Mouse (Mus musculus) regulatory T cell (primary cell): ENCODE results near the gene Ccnd3.

Experiments
- in situ Hi-C: fragments of 300-600 bp; cut with MboI, MseI; formaldehyde crosslinking; loops from one replicate; pipeline ENCODE4 v1.15.1; 2025; ENCODE audit warnings: high pct_unique_total_duplicates

The Ccnd3 gene

DNA sequence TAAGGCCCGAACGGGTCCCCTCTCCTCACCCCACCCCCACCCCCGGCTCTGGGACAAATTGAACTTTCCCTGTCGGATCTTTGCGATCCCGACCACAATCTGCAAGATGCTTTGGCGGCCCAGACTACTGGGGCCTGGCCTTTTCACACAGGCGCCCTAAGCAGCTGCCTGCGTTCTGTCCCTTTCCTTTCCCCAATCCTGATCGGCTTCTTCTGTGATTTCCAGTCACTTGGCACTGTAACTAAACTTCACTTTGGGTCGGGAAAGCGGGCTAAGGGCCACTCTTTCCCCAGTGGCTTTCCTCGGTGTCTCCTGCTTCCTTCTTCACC lies 89.0 kb downstream of the Ccnd3 start:
- in situ Hi-C loops: loop anchor here (10.0 kb wide), 1 partner anchor 701 kb away; the partner anchor contains the start of gene Treml2

DNA sequence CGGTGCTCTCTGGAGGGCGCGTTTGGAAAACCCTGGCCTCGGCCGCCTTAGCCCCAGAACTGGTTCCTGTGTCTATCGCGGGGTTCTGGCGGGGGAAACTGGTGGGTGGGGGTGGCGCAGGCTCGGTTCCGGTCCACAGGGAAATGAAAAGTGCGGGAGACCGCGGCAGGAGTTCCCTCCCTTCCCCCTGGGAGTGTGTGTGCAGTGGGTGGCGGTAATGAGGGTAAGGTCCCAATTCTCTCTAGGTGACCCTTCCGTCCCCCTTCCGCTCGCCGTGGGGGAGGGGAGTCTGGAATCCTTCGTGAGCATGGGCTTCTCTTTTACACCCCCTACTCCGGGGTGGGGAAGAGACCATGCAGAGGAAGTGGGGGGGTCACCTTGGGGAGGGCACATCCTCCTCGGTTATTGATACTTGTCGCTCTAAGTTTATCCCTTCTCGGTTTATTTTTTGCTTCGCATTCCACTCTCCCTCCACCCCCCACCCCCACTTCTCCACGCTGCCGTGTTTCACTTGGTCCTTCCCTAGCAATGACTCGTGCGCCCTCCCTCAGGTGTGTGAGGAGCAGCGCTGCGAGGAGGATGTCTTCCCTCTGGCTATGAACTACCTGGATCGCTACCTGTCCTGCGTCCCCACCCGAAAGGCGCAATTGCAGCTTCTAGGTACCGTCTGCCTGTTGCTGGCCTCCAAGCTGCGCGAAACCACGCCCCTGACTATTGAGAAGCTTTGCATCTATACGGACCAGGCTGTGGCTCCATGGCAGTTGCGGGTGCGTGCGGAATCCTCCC lies 89.5 kb downstream of the Ccnd3 start:
- in situ Hi-C loops: loop anchor here (10.0 kb wide), 1 partner anchor 700 kb away; the partner anchor contains the start of gene Treml2

DNA sequence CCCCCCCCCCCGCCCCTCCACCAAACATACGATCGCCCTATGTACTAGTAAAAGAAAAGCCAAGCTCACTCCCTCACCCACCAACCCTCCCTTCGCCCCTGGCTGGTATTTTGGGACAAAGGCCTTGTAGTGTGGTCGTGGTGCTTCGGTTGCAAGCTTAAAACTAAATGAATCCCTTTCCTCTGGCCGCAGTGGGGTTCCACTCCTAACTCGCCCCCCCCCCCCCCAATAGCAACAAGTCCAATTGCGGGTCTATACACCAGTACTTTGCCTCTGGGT lies 90.1 kb downstream of the Ccnd3 start:
- in situ Hi-C loops: loop anchor here (5.0 to 10.0 kb wide), 2 partner anchors 83 to 700 kb away; partner anchors contain the start of gene Treml2

DNA sequence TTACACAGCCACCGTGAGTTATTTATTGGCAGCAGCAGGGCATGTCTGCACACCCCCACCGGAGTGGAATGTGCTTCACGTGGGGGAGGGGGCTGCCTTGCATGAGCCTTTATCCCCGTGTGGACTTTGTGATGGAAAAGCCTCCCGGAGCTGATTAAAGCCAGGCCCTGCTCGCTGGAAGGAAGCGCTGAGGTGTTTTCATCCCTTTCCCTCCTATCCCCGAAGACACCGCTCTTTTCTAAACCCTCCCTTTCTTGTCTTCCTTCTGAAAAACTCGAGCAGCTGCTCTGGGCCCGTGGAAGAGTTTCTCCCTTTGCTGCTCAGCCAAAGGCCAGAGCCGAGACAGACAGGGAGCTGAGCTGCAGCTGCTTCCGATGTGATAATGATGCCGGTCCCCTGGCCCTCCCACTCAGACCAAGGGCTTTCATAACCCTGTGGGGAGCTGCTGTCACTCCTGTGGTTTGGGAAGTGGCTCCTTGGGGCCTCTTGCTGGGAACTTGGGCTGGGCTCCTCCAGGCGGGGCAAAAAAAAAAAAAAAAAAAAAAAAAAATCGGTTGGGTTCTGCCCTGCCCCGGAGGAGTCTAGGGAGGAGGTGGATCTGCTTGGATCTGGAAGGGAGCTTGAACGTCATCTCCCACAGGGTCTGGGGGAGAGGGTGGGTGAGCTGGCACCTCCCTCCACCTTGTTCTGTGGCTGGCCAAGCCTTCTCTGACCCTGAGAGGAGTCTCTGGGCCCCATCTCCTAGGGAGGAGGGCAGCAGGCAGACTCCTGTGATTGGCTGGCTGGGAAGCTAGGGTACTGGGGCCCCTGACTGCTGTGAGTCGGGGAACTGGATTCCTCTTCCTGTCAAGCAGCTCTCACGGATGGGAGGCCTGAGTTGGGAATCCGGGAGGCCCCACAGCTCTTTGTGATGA lies 90.7 kb downstream of the Ccnd3 start:
- in situ Hi-C loops: loop anchor here (5.0 to 10.0 kb wide), 2 partner anchors 83 to 699 kb away; partner anchors contain the start of gene Treml2

DNA sequence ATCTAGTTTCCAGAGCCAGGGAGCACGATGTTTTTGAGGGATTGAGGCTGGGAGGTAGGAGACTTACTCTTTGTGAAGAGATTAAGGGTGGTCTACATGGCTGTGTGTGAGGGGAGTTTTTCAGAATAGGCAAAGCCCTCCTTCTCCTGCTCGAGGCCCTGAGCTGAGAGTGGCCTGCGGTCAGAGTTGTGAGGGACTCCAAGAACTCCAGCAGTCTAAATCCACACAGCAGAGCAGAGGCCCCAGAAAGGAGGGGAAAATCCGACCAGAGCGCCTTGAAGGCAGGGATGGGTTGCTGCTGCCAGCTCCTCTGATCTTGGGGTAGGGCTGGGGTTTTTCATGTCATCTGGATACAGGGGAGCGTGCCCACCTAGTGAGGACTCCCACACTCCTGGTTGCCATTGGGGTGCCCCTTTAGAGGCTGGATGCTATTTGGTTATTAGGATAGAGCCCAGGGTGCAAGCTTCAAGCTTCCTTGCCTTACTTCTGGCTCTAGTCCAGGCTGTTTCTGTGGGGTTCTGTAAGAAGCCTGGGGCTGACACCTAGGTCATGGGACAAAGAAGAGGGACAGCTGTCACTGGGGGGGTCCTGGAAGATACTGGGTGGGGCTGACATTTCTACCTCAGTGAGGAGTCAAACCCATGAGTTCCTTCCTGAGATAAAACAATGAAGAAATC lies 91.4 kb downstream of the Ccnd3 start:
- in situ Hi-C loops: loop anchor here (5.0 to 10.0 kb wide), 2 partner anchors 84 to 699 kb away; partner anchors contain the start of gene Treml2

DNA sequence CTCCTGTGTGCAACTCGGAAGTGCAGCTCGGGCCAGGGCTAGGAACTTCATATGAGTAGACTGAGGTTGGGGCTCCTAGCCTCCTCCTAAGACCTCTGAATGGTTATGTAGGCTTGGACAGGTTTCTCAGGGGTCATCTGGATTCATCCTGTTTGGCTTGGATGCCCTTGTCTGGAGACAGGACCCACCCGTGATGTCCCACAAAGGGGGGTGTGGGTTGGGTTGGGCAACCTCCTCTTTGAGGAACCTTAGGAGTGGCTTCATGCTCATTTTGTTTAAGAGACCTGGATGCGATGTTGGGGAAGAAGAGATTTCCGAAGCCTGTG lies 92.0 kb downstream of the Ccnd3 start:
- in situ Hi-C loops: loop anchor here (5.0 to 10.0 kb wide), 2 partner anchors 85 to 698 kb away; partner anchors contain the start of gene Treml2

DNA sequence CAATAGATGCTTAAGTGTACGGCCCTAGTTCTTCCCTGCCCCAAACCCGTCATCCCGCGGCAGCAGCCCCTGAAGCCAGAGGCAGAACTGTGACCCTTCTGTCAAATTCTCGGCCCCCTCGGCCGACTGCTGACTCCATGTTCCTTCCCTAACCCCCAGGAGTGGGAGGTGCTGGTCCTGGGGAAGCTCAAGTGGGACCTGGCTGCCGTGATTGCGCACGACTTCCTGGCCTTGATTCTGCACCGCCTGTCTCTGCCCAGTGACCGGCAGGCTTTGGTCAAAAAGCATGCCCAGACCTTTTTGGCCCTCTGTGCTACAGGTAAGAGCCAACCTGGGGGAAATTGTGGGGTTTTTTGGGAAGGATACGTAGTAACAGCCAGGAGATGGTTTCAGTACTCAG lies 92.4 kb downstream of the Ccnd3 start:
- in situ Hi-C loops: loop anchor here (5.0 to 10.0 kb wide), 2 partner anchors 85 to 698 kb away; partner anchors contain the start of gene Treml2

DNA sequence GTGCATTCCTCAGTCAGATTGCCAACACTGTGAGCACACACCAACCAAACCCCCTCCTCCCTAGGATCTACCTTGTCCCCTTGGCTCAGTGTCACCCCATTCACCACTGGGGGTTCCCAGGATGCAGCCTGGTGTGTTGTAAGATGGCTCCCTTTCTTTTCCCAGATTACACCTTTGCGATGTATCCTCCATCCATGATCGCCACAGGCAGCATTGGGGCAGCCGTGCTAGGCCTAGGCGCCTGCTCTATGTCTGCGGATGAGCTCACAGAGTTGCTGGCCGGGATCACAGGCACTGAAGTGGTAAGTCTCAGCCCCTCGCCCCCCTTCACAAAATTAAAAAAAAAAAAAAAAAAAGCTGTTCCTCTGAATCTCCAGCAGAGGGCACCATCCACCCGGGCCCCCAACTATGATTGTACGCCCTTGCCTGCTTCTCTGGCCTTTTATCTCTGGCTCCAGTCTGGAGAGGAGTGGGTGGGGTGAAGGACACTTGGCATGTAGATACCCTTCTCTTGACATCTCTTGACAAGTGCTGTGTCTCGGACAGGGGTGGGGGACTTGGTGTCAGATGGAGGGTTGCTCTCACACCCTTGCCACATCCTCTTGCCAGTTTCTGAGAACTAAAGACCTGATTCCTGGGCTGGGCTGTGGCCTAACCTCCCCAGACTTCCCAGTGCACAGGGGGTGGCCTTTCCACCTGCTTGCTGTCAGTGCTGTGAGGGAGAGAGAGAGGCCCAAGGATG lies 93.2 kb downstream of the Ccnd3 start:
- in situ Hi-C loops: loop anchor here (5.0 to 10.0 kb wide), 2 partner anchors 86 to 697 kb away; partner anchors contain the start of gene Treml2

DNA sequence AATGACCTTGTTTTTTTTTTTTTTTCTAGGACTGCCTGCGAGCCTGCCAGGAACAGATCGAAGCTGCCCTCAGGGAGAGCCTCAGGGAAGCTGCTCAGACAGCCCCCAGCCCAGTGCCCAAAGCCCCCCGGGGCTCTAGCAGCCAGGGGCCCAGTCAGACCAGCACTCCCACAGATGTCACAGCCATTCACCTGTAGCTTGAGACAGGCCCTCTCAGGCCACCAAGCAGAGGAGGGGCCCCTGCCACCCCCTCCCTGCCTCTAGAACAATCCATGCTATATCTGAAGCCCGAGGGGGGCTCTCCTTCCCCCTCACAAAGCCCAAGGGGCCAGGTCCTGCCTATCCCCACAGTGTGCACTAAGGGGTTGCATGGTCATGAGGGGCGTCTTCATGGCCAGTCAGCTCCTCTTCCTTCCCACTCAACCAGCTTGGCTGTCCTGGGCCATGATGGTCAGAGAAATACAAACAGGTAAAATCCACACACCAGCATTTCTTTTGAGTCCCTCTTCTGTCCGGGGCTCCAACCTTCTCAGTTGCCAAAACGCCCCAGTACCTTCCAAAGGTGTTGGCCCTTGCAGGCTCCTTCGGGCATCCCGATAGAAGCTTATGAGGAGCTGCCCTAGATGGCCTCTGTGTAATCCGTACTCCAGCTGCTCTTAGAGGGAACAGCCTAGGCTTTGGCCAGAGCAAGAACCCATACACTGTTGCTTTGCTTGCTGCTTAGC lies 93.9 kb downstream of the Ccnd3 start:
- in situ Hi-C loops: loop anchor here (5.0 to 10.0 kb wide), 2 partner anchors 86 to 696 kb away; partner anchors contain the start of gene Treml2

DNA sequence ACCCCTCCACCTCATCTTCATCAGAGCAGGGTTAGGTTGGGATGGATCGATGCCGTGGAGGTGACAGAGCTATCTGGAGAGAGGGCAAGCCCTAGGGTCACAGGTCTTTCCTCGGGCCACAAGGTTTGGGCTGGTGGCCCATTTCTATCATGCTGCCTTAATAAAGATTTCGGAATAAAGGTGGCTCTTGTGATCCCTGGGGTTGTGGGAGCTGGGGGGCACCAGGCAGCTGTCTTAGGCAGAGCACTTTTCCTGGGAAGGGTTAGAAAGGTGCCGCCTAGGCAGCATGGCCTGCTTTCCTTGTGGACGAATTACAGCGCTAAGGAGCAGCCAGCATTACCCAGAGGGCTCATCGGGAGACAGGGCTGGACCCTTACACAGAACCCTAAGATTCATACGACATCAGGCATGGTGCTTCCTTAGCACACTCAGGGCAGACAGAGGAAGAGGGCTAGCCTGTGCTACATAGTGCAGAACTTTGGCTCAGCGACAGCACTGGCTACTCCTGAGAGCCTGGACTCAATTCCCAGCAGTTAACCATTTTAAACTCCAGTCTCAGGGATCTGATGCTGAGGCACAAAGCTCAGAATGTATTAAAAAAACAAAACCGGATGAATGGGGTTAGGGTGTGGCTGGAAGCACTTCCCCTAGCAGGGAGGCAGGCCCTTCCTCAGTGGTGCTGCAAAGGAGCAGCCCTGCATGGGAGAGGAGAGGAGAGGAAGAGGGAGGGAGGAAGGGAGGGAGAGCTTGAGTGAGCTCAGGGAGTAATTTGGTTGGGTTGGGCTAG lies 94.9 kb downstream of the Ccnd3 start:
- in situ Hi-C loops: loop anchor here (5.0 to 10.0 kb wide), 2 partner anchors 87 to 695 kb away; partner anchors contain the start of gene Treml2

DNA sequence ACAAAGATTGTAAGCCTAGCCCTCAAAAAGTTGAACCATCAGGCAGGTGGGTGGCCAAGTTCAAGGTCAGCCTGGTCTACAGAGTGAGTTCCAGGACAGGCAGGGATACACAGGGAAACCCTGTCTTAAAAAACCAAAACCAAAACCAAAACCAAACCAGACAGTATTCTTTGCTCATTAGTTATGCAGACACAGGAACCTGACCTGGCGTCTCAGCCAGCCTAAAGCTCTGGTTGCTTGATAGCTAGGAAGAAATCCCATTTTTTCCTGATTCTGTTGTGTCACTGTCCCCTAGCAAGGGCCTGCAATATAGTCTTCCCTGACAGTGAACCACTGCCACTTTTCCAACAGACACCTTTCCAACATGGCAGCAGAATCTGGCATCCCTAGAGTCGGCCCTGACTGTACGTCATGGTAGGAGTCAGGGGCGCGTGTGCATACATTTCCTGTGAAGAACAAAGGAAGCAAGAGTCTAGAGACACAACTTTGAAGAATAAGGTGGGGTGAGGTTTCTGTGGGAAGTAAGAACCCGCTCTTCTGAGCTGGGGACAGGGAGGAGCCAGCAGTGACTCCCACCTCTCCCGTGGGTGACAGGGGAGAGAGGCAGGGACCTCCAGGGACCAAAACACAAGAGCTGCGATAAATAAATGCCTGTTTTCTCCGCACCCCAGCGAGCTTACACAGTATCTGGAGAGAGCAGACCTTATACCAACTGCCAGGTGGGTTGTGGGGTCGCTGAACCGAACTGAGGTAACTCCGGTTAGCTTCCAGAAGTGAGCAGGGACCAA lies 95.9 kb downstream of the Ccnd3 start:
- in situ Hi-C loops: no loop called here

DNA sequence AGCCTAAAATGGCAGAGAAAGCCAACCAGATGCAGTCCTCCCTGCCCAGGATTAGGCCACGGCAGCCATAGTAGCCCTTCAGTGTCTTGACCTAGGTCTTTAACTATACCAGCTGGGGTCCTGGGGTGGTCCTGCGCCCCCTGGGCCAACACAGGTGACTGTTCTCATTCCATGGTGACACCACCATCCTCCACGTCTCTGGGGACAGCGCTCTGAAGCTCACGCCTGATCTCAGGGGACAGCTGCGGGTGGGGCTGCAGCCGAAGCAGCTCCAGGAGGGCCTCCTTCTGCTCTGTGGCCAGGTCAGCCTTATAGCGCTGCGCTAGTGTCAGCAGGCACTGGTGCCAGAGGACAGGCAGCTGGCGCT lies 96.5 kb downstream of the Ccnd3 start:
- in situ Hi-C loops: no loop called here

DNA sequence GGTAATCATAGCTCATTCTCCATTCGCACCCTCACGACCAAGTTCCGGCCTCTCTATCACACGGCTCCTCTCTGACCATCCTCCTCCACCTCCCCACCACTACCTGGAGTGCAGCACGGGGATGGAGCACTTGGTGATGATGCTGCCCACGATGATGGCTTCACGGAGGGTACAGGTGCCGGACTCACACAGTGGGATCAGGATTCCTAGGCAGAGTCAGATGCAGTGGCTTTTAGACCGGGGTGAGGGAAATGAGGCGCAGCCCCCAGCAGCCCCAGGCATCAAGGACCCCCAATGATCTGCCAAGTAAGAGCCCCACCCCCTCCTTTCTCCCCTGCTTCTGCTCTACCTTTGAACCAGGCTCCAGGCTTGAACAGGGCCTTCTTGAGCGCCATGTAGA lies 97.4 kb downstream of the Ccnd3 start:
- in situ Hi-C loops: no loop called here

DNA sequence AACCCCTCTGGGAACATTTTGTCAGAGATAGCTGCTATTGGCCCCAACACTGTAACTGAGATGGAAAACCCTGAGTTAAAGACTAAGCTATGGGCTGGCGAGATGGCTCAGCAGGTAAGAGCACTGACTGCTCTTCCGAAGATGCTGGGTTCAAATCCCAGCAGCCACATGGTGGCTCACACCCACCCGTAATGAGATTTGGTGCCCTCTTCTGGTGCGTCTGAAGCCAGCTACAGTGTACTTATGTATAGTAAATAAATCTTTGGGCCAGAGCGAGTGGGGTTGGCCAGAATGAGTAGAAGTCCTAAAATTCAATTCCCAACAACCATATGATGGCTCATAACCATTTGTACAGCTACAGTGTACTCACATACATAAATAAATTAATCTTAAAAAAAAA lies 101.4 kb downstream of the Ccnd3 start:
- in situ Hi-C loops: no loop called here

DNA sequence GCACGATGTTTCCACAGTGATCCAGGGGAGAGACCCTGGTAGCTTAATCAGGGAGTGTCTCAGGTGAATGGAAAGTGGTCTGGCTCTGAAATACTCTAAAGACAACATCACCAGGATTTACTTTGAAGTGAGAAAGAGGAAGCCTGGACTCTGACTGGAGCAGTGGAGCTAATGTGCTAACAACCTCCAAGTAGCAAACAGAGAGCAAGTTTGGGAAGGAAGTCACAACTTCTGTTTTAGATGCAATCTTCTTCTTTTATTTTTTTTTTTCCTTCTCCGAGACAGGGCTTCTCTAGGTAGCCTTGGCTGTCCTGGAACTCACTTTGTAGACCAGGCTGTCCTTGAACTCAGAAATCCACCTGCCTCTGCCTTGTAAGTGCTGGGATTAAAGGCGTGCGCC lies 104.3 kb downstream of the Ccnd3 start:
- in situ Hi-C loops: no loop called here

DNA sequence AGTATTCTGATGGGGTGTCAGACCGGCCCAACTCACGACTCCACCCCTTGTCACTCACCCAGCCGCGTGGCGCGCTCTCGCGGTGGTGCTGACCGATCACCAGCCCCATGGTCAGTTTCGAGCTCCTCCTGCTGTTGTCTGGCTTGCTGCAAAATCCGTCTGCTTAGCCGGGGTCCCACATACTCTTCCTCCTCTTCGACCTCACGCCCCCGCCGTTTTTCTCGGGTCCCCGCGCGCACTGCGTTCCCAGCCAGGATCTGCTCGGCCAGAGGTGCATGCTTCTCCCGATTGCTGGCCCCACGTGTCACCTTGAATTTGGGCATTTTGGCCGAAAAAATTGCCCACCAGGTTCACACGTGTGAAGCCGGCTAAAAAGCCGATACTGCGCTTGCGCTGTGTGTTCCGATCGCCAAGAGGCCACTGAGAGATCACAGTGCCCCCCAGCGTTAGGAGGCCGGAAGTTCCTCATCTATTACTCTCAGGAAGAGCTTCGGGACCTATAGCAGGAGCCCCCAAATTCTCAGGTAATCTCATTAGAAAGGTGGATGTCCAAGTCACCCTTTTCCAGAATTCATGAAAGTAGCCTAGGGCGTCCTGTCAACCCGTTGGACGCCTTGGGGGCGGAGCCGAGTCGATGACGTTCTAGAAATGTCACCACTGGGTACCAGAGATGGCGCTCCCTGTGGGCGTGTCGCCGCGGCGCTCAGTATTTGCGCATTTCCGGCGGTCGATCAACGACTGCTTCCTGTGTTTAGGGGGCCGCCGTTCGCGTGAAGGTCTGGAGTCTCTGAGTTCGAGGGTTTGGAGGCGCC lies 106.2 kb downstream of the Ccnd3 start, which contains the start of the genes Bysl, Med20 and Gm20517:
Gene Bysl, minus strand, starts transcription at position 644 of the 812 bp plus-strand sequence.
Gene Med20, plus strand, starts transcription at position 734 of the 812 bp plus-strand sequence.
Gene Gm20517, plus strand, starts transcription at position 741 of the 812 bp plus-strand sequence.
- in situ Hi-C loops: no loop called here

DNA sequence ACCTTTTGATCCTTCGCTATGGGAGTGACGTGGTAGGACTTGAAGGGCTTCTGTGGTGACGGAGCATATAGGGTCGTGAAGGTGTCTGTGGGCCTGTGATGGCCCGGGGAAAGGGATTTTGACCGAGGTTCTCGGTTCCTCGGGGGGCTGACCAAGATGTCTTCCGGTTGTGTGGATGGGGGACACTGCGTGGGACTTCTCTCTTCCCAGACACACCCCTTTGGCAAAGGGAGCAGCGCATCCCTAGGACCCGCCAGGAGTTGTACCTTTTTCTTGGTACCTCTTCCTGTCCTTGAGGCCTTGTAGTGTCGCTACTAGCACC lies 106.8 kb downstream of the Ccnd3 start:
- in situ Hi-C loops: no loop called here

DNA sequence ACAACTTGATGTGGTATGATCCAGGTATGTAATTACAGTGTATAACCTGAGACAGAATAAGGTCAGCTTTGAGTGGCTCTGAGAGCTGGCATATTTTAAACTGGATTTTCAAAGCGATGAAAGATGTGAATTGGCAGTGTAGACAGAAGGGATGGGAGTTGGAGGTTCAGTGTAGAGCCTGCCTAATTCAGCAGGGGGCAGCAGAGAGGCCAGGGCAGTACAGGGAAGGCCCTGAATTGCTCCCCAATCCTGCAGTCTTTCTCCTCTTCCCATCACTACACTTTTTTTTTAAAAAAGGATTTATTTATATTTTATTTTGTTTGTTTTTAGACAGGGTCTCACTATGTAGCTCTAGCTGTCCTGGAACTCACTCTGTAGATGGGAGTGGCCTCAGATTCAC lies 109.2 kb downstream of the Ccnd3 start:
- in situ Hi-C loops: no loop called here
